Mouse (Mus musculus): ENCODE measurements around the gene Avl9. TPM values are rescaled to one million over a fixed set of nuclear protein-coding genes. Genes with fewer than 3 reads are reported as not detected.

Avl9 gene
- polyA plus RNA-seq, 1 experiment from 2014 or later, result 2.8 TPM

Other genes with a start within 250 kb of the Avl9 start
- gene Pde1c, start 145.8 kb upstream of the Avl9 start, polyA plus RNA-seq (2015; fragmentation: Nextera tagmentation; extraction: Ambion mirVana), result 0.61 and 0.76 TPM in 2 replicates
- gene Lsm5, start 10.2 kb upstream of the Avl9 start, polyA plus RNA-seq (2015; fragmentation: Nextera tagmentation; extraction: Ambion mirVana), result 39.9 and 58.2 TPM in 2 replicates
- gene Kbtbd2, start 82.9 kb downstream of the Avl9 start, polyA plus RNA-seq (2015; fragmentation: Nextera tagmentation; extraction: Ambion mirVana), result 15.6 TPM in 2 replicates
- gene Fkbp9, start 117.2 kb downstream of the Avl9 start, polyA plus RNA-seq (2015; fragmentation: Nextera tagmentation; extraction: Ambion mirVana), result 23.7 and 24.3 TPM in 2 replicates
- 234 and 240 TPM in 2 replicates for gene Nt5c3, start 209.0 kb downstream of the Avl9 start, polyA plus RNA-seq (2015; fragmentation: Nextera tagmentation; extraction: Ambion mirVana)
- 0.15 and 0.16 TPM in 2 replicates for gene Vmn1r4, start 209.1 kb downstream of the Avl9 start, polyA plus RNA-seq (2015; fragmentation: Nextera tagmentation; extraction: Ambion mirVana)

All from liver, embryonic 15.5 days (tissue).